Mouse (Mus musculus) cerebellum, adult 9-11 months (tissue): ENCODE data around the gene Fmod.

Experiments
- DNase-seq: peaks from one replicate; pipeline ENCODE4 v3.0.0; 2022

Gene Fmod

DNA sequence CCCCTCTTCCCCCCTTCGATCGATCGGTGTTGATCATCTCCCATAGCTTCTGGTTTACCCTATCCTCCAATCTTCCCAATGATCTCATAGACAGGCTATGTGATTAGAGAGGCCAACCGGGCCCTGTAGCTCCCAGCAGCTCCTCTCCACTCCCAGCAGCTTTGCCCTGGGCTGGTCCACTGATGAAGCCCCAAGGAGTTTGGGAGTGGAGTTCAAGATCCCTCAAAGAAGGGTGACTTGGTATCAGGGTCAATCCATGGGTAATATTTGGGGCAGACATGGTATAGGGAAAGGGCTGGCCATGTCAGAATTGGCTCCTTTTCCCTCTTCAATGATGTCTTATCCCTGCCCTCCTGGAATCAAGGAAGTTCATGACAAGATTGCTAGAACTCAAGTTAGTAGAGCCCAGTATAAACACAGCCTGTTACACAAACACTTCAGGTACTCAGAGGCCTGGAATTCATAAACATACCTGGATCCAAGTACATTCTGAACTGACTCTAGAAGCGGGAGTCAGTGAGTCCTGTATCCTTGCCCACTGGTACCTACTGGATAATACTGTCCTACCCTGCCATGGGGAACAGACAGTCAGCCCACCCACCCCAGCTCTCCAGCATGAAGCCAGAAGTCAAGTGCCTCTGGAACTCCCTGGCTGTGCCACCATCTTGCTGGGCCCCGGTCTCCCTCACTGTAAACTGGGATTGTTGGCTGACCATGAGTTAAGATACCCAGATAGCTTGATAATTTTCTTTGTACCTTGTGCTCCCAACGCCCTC lies 60.2 kb downstream of the Fmod start:
- peak; percentile 11 for DNase-seq
